Mouse (Mus musculus) left cerebral cortex, adult 9 months (tissue): ENCODE data around the gene Cpz.

Source experiments
- DNase-seq, 2 experiments: peaks; one replicate each; pipeline ENCODE4 v3.0.0; 2022; ENCODE audit warnings: low spot score in 2 of 2

Gene Cpz

DNA sequence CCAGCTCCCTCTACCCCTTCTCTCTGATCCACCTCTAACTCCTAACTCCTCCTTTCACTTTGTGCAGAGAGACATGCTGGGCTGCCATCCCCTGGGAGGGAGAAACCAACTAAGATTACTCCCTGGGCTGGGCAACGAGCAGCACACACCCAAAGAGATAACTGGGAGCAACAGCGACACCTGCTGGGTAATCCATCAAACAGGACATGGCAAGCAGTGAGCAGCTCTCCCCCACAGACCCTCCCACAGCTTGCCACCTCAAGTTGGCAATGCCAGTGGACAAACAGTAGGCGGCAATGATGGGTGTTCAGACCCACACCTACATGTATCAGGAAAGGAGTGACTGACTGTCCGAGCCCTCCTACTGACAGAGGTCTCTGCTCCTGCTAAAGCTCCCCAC is 4.9 kb upstream of the Cpz start:
- DNase-seq, result peak in 1 of 2 experiments; percentile 43

DNA sequence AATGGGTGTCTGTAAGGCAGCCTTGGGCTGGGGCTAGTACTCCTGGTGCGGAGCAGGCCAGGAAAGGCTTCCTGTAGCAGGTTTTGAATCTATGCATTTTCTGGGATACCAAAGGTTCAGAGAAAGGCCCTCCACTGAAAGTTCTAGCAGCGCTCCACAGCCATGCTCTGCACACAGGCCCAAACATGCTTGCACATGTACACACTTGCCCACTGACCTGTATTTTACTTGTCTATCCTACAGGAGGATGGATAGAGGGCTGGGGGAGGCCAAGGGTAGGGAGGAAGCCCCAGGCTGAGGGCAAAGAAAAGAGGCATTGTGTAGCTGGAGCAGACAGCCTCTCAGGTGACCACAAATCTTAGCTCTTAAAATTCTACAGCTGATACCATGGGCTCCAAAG is 1.1 kb downstream of the Cpz start:
- DNase-seq, result no peak

DNA sequence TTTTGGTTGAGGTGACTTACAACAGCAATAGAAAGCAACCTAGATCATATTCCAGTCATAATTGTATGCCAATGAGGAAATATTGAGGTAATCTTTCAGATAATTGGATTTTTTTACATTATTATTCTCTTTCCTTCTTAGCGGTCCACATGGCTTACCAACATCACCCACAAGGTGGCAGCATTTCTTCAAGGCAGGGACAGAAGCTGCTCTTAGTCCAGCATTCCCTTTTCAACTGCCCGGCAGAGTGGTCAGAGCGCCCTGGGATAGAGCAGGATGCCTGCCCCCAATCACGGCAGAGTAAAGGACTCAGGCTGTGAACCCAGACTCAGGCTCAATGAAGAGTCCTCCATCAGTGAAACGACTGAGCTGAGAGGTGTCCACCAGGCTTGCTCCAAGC is 1.8 kb downstream of the Cpz start:
- peak in 1 of 2 experiments; percentile 60 for DNase-seq

DNA sequence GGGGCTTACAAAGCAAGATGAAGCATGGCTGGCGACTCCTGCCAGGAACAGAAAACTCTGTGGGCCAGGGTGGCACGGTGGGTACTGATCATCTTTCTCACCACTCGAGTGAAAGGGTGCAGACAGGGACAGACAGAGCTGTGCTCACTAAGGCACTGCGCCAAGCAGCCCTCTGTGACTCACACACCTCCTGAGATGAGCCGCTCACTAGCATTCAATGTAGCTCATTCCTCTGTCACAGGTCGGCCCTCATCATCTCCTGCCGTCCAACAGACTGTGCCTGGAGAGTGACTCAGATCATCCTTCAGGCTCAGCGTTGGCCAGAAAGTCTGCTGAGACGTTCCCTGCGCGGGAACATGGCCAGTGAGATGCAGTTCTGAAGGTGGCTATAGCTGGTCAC is 8.7 kb downstream of the Cpz start:
- no peak for DNase-seq

DNA sequence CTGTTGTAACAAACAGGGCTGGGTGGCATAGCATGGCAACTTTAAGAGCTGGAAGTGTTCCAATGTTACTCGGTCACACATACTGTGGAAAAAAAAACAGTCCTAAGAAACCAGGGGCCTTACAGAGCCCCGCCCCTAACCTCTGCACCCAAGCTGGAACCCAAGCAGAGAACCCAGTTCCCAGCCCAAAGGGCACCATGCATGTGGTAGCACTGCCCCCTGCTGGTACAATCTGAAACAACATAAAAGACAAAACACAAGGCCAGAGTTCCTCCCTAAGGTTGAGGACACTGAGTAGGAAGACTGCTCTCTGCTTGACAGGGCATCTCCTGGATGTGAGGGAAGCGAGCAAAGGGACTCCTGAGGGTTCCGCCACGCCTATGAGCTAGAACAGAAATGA is 14.9 kb downstream of the Cpz start:
- peak in 1 of 2 experiments; percentile 61 for DNase-seq

DNA sequence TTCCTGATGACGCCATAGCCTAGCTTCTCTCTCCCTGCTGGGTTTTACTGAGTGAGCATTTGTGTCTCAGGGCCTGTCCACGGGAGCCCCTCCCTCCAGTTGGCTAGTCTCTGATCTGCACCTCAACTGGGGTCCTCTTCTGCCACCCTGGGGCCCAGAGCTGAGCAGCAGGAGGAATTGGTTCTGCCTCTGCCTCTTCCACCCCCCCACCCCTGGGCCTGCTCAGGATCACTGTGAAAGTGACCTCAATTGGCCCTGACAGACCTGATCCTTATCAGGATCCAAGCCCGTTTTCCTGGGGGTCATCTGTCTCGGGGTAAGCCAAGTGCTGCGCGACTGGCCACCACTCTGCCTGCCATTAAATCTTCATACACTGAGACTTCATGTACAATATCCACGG is 20.5 kb downstream of the Cpz start:
- DNase-seq, result no peak

DNA sequence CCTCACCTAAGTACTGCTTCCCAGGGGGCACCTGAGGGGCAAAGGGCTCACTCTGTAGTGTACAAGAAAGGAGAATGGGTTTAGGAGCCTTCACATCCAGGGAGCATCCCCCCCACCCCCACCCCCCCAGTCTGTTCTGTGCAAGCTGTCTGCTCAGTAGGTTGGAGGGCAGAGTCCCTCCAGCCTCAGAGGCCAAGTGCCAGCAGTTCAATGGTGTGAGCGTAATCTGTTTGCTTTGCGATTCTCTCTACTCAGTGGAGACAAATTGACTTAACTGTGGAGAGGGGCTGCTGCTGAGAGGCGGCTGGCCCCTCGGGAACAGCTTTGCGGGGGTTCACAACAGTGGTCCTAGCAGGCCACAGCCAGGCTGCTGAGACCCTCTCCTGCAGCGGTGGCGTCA is 28.2 kb downstream of the Cpz start:
- DNase-seq, result no peak

DNA sequence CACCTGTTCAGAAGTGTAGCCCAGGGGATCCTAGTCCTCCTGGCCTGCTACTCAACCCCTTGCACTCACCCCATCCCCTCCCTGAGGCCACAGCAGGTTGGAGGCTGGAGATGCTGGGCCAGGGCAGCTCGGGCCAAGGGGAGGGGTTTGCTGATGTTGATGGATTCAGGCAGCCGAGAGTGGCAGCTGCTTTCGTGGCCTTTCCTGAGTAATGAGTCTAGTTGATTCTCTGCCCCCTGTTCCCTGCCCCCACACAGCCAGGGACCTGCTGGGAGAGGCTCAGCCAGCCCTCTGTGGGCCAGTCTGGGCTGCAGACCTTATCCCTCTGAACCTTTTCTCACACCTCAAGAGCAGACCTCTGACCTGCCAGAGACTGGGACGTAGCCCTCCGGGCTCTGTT is 29.5 kb downstream of the Cpz start:
- no peak for DNase-seq

DNA sequence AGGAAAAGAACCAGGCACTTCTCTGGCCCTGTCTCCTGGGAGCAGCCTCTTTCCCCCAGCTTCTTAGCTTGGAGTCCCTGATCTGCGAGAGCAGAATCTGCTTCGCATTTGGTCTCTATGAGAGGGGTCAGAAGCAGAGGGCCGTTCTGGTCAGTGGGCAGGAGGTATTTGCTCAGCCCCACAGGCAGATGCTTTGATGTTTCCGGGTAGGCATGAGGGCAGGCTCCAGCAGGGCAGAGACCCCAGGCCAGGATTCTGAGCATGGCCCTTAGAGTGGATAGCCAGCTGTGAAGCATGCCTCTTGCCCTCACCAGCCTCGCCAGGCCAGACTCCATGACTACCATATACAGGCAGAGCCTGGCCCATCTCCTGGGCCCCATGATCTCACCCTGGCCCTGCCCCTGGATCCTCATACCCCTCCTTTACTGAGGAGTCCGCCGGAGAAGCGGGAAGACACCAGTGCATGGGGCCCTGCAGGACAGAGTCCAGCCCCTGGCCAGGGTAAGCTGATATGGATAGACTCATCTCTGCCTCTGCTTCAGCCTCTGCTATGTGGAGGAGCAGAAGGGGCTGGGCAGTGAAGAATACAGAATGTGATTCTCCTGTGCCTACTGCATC is 30.6 kb downstream of the Cpz start:
- no peak for DNase-seq

DNA sequence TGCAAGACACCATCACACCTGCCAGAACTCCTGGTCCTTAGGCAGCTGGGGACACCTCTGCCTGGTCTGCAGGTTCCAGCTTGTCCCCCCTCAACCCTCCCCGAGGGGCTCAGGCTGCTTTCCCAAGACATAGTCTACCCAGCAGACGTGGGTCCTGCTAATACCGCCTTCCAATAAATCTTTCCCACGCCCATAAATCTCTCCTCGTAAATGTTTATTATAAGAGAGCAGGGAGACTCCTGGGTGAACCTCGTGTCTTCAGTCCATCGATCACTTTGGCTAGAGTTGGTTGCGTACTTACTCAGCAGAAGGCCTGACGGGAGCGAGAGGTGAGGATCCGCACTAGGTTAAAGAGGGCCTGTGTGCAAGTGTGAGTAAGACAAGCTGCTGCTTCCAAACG is 31.7 kb downstream of the Cpz start:
- no peak for DNase-seq

DNA sequence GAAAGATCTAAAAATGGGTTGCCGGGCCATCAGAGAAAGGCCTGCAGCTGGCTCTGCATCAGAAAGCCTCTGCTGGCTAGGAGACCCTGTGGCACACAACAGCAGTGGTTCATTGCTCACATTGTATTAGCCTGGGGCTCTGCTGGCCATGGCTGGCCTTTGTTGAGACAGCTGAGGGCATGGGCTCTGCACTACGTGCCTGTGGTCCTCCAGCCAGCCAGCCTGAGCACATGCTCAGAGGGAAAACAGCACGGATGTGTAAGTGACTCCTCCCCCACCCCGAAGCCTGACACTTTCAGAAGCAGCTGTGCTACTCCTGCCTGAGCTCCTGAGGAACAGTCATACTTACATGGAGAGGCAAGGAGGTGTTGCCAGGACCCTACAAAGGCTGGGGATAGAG is 46.0 kb downstream of the Cpz start:
- no peak for DNase-seq

DNA sequence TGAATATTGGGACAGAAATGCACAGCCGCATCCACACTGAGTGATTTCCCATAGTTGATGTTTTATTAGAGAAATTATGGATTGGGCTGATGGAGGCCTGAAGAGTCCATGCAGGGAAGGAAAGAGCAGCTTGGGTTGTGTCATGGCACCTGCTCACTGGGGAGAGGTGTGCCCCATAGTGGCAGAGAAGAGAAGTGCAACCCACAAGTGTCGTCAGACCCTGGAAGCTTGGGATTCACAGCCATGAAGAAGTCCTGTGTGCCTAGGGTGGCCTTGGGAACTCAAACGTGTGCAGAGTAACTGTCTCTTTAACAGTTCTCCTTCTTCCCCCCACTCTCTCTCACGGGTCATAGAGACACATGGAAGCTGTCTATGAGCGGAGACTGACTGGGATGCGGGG is 50.3 kb downstream of the Cpz start:
- no peak for DNase-seq

DNA sequence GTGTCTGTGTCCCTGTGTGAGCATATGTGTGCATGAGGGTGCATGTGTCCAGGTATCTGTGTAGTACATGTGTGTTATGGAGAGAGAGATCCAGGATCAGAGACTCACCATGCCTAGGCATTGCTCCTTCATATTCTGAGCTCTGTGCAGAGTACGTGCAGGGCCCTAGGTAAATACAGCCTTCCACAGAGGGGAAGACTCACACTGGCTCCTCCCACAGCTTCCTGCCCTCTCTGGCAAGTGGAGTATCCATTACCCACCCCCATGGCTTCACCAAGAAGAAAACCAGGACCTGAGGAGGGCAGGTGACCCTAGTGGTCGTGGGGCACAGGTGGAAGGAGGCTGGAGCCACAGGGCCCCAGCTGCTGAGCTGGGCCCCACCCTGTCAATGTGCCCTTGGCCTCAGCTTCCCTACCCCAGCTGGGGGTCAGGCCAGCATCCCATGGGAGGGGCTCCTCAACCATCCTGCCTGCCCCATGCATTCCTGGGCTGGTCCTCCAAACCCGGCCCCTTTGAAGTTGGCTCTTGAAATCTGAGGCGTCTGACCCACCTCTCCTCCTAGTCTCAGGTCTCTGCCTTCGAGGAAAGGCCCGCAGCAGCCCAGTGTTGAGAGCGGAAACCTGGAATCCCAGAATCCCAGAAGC is 54.5 kb downstream of the Cpz start:
- no peak for DNase-seq

DNA sequence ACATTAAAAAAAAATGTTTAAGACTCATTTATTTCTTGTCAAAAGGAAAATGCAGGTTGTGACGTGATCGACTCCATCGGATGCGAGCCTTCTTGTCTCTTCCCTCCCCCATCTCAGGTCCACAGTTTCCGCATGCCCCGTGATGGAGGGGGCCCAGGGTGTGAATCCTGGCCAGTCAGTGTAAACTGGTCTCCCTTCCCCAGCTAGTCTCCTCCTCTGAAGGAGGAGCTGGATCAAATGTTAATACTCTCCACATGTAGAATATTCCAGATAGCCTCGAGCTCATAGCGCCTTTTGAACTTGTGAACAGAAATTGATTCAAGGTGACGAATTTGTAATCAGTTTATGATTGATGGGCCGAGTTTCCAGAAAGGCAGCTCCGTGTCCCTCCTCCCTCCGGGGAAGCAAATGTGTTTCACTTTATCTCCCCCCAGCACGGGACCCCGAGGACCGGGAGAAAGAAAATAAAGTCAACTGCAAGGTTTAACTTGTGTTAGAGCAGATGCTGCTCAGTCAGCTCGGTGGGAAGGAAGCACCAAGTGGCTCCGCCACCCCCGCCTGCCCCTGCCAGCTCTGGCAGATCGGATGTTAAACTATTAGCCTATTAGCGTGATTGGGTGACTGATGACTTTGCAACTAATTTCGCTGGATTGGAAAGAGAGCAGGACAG is 59.4 kb downstream of the Cpz start:
- no peak for DNase-seq

DNA sequence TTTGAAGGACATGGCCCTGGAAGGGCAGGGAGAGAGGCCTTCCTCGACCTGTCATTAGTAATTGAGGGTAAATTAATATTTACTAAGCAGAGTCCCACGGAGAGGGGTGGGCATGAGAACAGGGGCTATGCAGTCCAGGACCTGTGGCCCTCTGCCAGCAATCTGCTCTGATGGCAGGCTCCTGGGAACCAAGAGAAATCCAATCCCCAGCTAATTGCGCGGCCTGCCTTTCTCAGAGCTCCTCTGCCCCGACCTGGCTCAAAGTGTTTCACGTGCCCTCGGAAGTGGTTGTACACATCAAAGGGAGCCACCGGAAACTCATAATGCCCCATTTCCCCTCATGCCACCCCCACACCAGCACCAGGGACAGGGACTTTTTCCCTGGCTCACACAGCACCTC is 63.4 kb downstream of the Cpz start:
- DNase-seq, result no peak

DNA sequence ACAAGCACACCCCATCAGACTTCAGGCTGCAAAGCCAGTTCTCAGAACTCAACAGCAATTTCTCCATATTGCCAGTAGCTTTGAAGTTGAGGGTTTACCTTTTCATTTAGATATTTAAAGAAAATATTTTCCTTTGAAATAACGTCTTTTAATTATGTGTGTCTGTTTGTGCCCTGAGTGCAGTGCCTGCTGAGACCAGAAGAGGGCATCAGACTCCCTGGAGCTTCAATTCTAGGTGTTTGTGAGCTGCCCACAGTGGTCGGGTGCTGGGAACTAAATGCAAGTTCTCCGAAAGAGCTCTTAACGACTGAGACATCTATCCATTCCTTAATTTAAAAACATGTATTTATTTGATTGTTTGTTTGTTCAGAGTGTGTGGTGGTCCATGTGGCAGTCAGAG is 65.7 kb downstream of the Cpz start:
- no peak for DNase-seq

DNA sequence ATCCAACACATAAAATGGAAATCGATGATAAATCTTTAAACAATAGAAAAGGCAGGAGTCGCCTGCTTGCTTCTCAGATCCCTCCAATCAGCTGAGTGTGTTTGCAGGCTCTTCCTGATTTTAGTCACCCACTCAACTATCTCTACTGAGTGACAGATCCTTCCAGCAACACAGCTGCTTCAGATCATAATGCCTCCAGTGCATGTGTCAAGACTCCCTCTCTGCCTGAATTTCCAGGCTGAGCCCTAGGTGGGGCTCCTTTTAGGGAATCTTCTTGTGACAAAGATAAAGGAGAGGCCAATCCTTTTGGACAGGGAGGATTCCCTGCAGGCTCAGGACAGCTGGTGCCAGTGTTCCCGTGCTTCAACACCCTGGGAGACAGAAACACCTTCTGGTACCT is 67.2 kb downstream of the Cpz start:
- no peak for DNase-seq

DNA sequence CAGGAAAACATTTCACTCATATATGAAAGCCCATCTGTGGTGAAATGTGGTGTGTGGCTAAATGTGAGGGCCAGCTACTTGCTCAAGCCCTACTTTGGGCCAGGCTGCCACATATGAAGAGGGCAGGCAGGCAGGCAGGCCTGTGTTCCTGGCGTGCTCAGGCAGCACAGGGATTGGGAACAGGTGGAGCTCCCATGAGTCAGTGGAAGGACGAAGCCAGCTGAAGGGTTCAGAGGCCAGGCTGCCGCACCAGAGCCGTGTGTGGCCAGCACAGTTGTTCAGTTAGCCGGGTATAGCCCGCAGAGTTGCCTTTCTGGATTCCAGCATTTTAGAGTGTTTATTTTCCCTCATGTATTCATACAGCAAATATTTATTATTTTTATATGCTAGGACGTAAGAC is 68.1 kb downstream of the Cpz start:
- no peak for DNase-seq

DNA sequence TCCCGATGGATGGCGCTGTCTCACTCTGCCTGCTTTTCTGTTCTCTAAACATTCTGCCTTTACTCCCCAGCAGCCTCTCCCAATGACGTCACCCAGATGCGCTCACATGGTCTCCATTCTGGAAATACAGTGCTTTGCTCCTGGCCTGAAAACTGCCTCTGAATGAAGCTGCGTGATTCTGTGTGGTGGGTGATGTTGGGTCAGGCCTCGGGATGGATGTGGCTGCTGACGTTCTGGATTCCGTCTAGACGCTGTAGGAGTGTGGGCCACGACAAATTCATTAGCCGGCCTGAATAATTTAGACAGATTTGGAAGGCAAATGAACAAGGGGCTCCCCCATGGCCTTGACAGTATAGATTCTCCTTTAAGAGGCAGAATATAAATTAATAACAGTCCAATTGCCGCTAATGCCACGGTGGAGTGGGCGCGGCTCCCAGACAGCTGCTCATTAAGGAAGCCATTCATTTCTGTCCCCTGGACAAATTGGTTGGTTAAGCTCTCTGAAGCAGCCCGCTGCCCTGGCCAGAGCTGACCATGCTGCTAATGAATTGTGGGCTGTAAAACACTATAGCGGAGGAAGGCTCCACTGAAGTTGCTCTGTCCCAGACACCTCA is 71.2 kb downstream of the Cpz start:
- peak in 1 of 2 experiments; percentile 21 for DNase-seq
